Mouse (Mus musculus): ENCODE data around the gene Ap3d1. TPM values are rescaled to one million over a fixed set of nuclear protein-coding genes. Genes with fewer than 3 reads are reported as not detected.

The Ap3d1 gene
- polyA plus RNA-seq, 1 experiment from 2014 or later = 77.4 TPM

- ATAC-seq (replicated peaks; ENCODE audit: low FRiP score, low TSS enrichment, low read depth) (no peak), DNase-seq (ENCODE audit: low spot score) (no peak)
- peaks cover 14% of the 10 kb centered on the region for H3K4me1 ChIP-seq (replicated peaks; ENCODE audit: control insufficient read depth, insufficient read depth, low read length)
- 83% methylated on average over 10 of the region's 10 CpGs for WGBS
- H3K9me3 ChIP-seq (ENCODE audit: control insufficient read depth, low read length) = no peaks in the 10 kb centered on the region
- no peak overlapping the region for H3K4me2 ChIP-seq (ENCODE audit: low read length)
- H3K36me3 ChIP-seq (ENCODE audit: control insufficient read depth, insufficient read depth, low read length) = peaks cover 53% of the 10 kb centered on the region
- no peaks in the 10 kb centered on the region for H3K27me3 ChIP-seq (replicated peaks; ENCODE audit: control insufficient read depth, insufficient read depth, low read length)
- no peak overlapping the region for H3K27ac ChIP-seq (ENCODE audit: low read depth)
- H3K9ac ChIP-seq (ENCODE audit: low read length) = no peak overlapping the region
- H3K4me3 ChIP-seq (ENCODE audit: low read depth, low read length) = no peak overlapping the region
Observed at GRCm38 (mm10) chr10:80665981-80666733, 75.9 kb downstream of the Ap3d1 start.

- peaks cover 46% of the 10 kb centered on the region for H3K36me3 ChIP-seq (ENCODE audit: control insufficient read depth, insufficient read depth, low read length)
Observed at GRCm38 (mm10) chr10:80665459-80665858, 76.6 kb downstream of the Ap3d1 start.

GRCm38 (mm10) chr10:80665016-80665380 is 77.1 kb downstream of the Ap3d1 start:
- ATAC-seq (replicated peaks; ENCODE audit: low FRiP score, low TSS enrichment, low read depth) (peak; percentile 60), DNase-seq (ENCODE audit: low spot score) (no peak)
- peak overlapping the region; percentile 35 for H3K4me2 ChIP-seq (ENCODE audit: low read length)
- no peak overlapping the region for H3K4me3 ChIP-seq (ENCODE audit: low read depth, low read length)
- H3K4me1 ChIP-seq (replicated peaks; ENCODE audit: control insufficient read depth, insufficient read depth, low read length) = peaks cover 14% of the 10 kb centered on the region
- peaks cover 41% of the 10 kb centered on the region for H3K36me3 ChIP-seq (ENCODE audit: control insufficient read depth, insufficient read depth, low read length)
- no peaks in the 10 kb centered on the region for H3K27me3 ChIP-seq (replicated peaks; ENCODE audit: control insufficient read depth, insufficient read depth, low read length)
- no peaks in the 10 kb centered on the region for H3K9me3 ChIP-seq (ENCODE audit: control insufficient read depth, low read length)
- peak overlapping the region; percentile 72; the same call in 1 of the 2 replicates for H3K27ac ChIP-seq (ENCODE audit: low read depth)
- WGBS = 7% methylated on average over 10 of the region's 10 CpGs
- no peak overlapping the region for H3K9ac ChIP-seq (ENCODE audit: low read length)

More at GRCm38 (mm10) chr10:80665459-80665858, 76.6 kb downstream of the Ap3d1 start:
- H3K4me1 ChIP-seq (replicated peaks; ENCODE audit: control insufficient read depth, insufficient read depth, low read length) = peaks cover 14% of the 10 kb centered on the region
- ATAC-seq (replicated peaks; ENCODE audit: low FRiP score, low TSS enrichment, low read depth) (peak; percentile 10; the same call in 1 of the 2 replicates), DNase-seq (ENCODE audit: low spot score) (no peak)
- H3K4me3 ChIP-seq (ENCODE audit: low read depth, low read length) = no peak overlapping the region
- no peaks in the 10 kb centered on the region for H3K27me3 ChIP-seq (replicated peaks; ENCODE audit: control insufficient read depth, insufficient read depth, low read length)
- WGBS = 58% methylated on average over 4 of the region's 4 CpGs
- no peak overlapping the region for H3K9ac ChIP-seq (ENCODE audit: low read length)
- H3K9me3 ChIP-seq (ENCODE audit: control insufficient read depth, low read length) = no peaks in the 10 kb centered on the region
- H3K27ac ChIP-seq (ENCODE audit: low read depth) = no peak overlapping the region
- no peak overlapping the region for H3K4me2 ChIP-seq (ENCODE audit: low read length)

GRCm38 (mm10) chr10:80664197-80665015 is 77.7 kb downstream of the Ap3d1 start:
- DNase-seq (ENCODE audit: low spot score) = peak; percentile 69
- H3K9me3 ChIP-seq (ENCODE audit: control insufficient read depth, low read length) = no peaks in the 10 kb centered on the region
- H3K27me3 ChIP-seq (replicated peaks; ENCODE audit: control insufficient read depth, insufficient read depth, low read length) = no peaks in the 10 kb centered on the region
- H3K27ac ChIP-seq (ENCODE audit: low read depth) = peak overlapping the region; percentile 72
- no peak overlapping the region for H3K4me3 ChIP-seq (ENCODE audit: low read depth, low read length)
- 27% methylated on average over 16 of the region's 16 CpGs for WGBS
- no peak overlapping the region for H3K9ac ChIP-seq (ENCODE audit: low read length)
- peak; percentile 55 for ATAC-seq (replicated peaks; ENCODE audit: low FRiP score, low TSS enrichment, low read depth)
- H3K4me1 ChIP-seq (replicated peaks; ENCODE audit: control insufficient read depth, insufficient read depth, low read length) = peaks cover 14% of the 10 kb centered on the region
- H3K4me2 ChIP-seq (ENCODE audit: low read length) = peak overlapping the region; percentile 35
- peaks cover 35% of the 10 kb centered on the region for H3K36me3 ChIP-seq (ENCODE audit: control insufficient read depth, insufficient read depth, low read length)

- Histone ChIP-seq H3K4me1 (replicated peaks; ENCODE audit: control insufficient read depth, insufficient read depth, low read length) (peaks cover 14% of the 10 kb centered on the region), H3K4me2 (ENCODE audit: low read length) (no peak overlapping the region), H3K27me3 (replicated peaks; ENCODE audit: control insufficient read depth, insufficient read depth, low read length) (no peaks in the 10 kb centered on the region), H3K36me3 (ENCODE audit: control insufficient read depth, insufficient read depth, low read length) (peaks cover 27% of the 10 kb centered on the region), H3K9me3 (ENCODE audit: control insufficient read depth, low read length) (no peaks in the 10 kb centered on the region), H3K4me3 (ENCODE audit: low read depth, low read length) (no peak overlapping the region), H3K27ac (ENCODE audit: low read depth) (no peak overlapping the region), H3K9ac (ENCODE audit: low read length) (no peak overlapping the region)
- DNase-seq (ENCODE audit: low spot score) = no peak
- 30% methylated on average over 5 of the region's 5 CpGs for WGBS
- ATAC-seq (replicated peaks; ENCODE audit: low FRiP score, low TSS enrichment, low read depth) = no peak
Observed at GRCm38 (mm10) chr10:80663485-80664196, 78.4 kb downstream of the Ap3d1 start.

- Histone ChIP-seq H3K27ac (ENCODE audit: low read depth) (no peak overlapping the region), H3K9me3 (ENCODE audit: control insufficient read depth, low read length) (no peaks in the 10 kb centered on the region), H3K4me1 (replicated peaks; ENCODE audit: control insufficient read depth, insufficient read depth, low read length) (peaks cover 14% of the 10 kb centered on the region), H3K4me2 (ENCODE audit: low read length) (no peak overlapping the region), H3K36me3 (ENCODE audit: control insufficient read depth, insufficient read depth, low read length) (peaks cover 3% of the 10 kb centered on the region), H3K4me3 (ENCODE audit: low read depth, low read length) (no peak overlapping the region), H3K9ac (ENCODE audit: low read length) (no peak overlapping the region), H3K27me3 (replicated peaks; ENCODE audit: control insufficient read depth, insufficient read depth, low read length) (no peaks in the 10 kb centered on the region)
- ATAC-seq (replicated peaks; ENCODE audit: low FRiP score, low TSS enrichment, low read depth) = no peak
- 38% methylated on average over 5 of the region's 5 CpGs for WGBS
- peak; percentile 70 for DNase-seq (ENCODE audit: low spot score)
Observed at GRCm38 (mm10) chr10:80661149-80661548, 80.9 kb downstream of the Ap3d1 start.

- H3K9ac ChIP-seq (ENCODE audit: low read length) = no peak overlapping the region
- ATAC-seq (replicated peaks; ENCODE audit: low FRiP score, low TSS enrichment, low read depth) (no peak), DNase-seq (ENCODE audit: low spot score) (peak; percentile 92)
- H3K27me3 ChIP-seq (replicated peaks; ENCODE audit: control insufficient read depth, insufficient read depth, low read length) = no peaks in the 10 kb centered on the region
- H3K4me1 ChIP-seq (replicated peaks; ENCODE audit: control insufficient read depth, insufficient read depth, low read length) = peaks cover 13% of the 10 kb centered on the region
- H3K4me3 ChIP-seq (ENCODE audit: low read depth, low read length) = 0 out of 2 replicates have a peak overlapping the region, but pooled peaks have one; percentile 4
- peak overlapping the region; percentile 33 for H3K4me2 ChIP-seq (ENCODE audit: low read length)
- WGBS = 15% methylated on average over 10 of the region's 10 CpGs
- no peaks in the 10 kb centered on the region for H3K9me3 ChIP-seq (ENCODE audit: control insufficient read depth, low read length)
- no peak overlapping the region for H3K27ac ChIP-seq (ENCODE audit: low read depth)
- no peaks in the 10 kb centered on the region for H3K36me3 ChIP-seq (ENCODE audit: control insufficient read depth, insufficient read depth, low read length)
Observed at GRCm38 (mm10) chr10:80659213-80659612, 82.9 kb downstream of the Ap3d1 start.

GRCm38 (mm10) chr10:80658841-80659202 is 83.2 kb downstream of the Ap3d1 start:
- no peak overlapping the region for H3K27ac ChIP-seq (ENCODE audit: low read depth)
- ATAC-seq (replicated peaks; ENCODE audit: low FRiP score, low TSS enrichment, low read depth) = no peak

More at GRCm38 (mm10) chr10:80658841-80659202, 83.2 kb downstream of the Ap3d1 start:
- DNase-seq (ENCODE audit: low spot score) = no peak
- H3K4me2 ChIP-seq (ENCODE audit: low read length) = no peak overlapping the region
- no peaks in the 10 kb centered on the region for H3K36me3 ChIP-seq (ENCODE audit: control insufficient read depth, insufficient read depth, low read length)
- H3K27me3 ChIP-seq (replicated peaks; ENCODE audit: control insufficient read depth, insufficient read depth, low read length) = no peaks in the 10 kb centered on the region
- no peak overlapping the region for H3K4me3 ChIP-seq (ENCODE audit: low read depth, low read length)
- 64% methylated on average over 4 of the region's 4 CpGs for WGBS
- H3K9me3 ChIP-seq (ENCODE audit: control insufficient read depth, low read length) = no peaks in the 10 kb centered on the region
- H3K4me1 ChIP-seq (replicated peaks; ENCODE audit: control insufficient read depth, insufficient read depth, low read length) = peaks cover 14% of the 10 kb centered on the region
- H3K9ac ChIP-seq (ENCODE audit: low read length) = no peak overlapping the region
